Mouse (Mus musculus): ENCODE results near the gene Mon2.

The Mon2 gene

GRCm38 (mm10) chr10:122962651-122963050, 113.7 kb downstream of the Mon2 start:
- DNase-seq (ENCODE audit: low read depth) = no peak

GRCm38 (mm10) chr10:122961494-122961893, 114.8 kb downstream of the Mon2 start:
- DNase-seq (ENCODE audit: low read depth) = no peak

- DNase-seq (ENCODE audit: low read depth) = no peak
These were observed 115.6 kb downstream of the Mon2 start for GRCm38 (mm10) chr10:122960738-122961137.

- no peak for DNase-seq (ENCODE audit: low read depth)
These were observed 116.1 kb downstream of the Mon2 start for GRCm38 (mm10) chr10:122960216-122960615.

- no peak for DNase-seq (ENCODE audit: low read depth)
These were observed 117.6 kb downstream of the Mon2 start for GRCm38 (mm10) chr10:122958699-122959098.

GRCm38 (mm10) chr10:122957918-122958317, 118.4 kb downstream of the Mon2 start:
- DNase-seq (ENCODE audit: low read depth) = no peak

GRCm38 (mm10) chr10:122953576-122953975, 122.7 kb downstream of the Mon2 start:
- no peak for DNase-seq (ENCODE audit: low read depth)

- DNase-seq (ENCODE audit: low read depth) = no peak
These were observed 125.3 kb downstream of the Mon2 start for GRCm38 (mm10) chr10:122950966-122951365.

GRCm38 (mm10) chr10:122944888-122945287, 131.4 kb downstream of the Mon2 start:
- DNase-seq (ENCODE audit: low read depth) = no peak

- DNase-seq (ENCODE audit: low read depth) = no peak
These were observed 132.5 kb downstream of the Mon2 start for GRCm38 (mm10) chr10:122943824-122944223.

- DNase-seq (ENCODE audit: low read depth) = no peak
These were observed 133.5 kb downstream of the Mon2 start for GRCm38 (mm10) chr10:122942771-122943170.

Data from c-Kit-positive CD71-negative TER-119-negative erythroid progenitor cells, embryonic 14.5 days (primary cell).